Mouse (Mus musculus): Measurements from ENCODE around the gene Olfr582. TPM values are rescaled to one million over a fixed set of nuclear protein-coding genes. Genes with fewer than 3 reads are reported as not detected.

Gene Olfr582
- not detected in 2 replicates for total RNA-seq (2015)
- not detected in 2 replicates for total RNA-seq (2017)

GRCm38 (mm10) chr7:103037724-103038123 lies at the start of gene Olfr582:
TSS of gene Olfr582 (plus strand) at chr7:103038024.
- no peak for ATAC-seq (ENCODE audit: poor library complexity, severe bottlenecking)

- ATAC-seq (ENCODE audit: poor library complexity, severe bottlenecking) = no peak
These were observed 48.6 kb upstream of the Olfr582 start, which contains the start of gene Olfr578 for GRCm38 (mm10) chr7:102989224-102989623. TSS of gene Olfr578 (minus strand) at chr7:102989324.

DNA sequence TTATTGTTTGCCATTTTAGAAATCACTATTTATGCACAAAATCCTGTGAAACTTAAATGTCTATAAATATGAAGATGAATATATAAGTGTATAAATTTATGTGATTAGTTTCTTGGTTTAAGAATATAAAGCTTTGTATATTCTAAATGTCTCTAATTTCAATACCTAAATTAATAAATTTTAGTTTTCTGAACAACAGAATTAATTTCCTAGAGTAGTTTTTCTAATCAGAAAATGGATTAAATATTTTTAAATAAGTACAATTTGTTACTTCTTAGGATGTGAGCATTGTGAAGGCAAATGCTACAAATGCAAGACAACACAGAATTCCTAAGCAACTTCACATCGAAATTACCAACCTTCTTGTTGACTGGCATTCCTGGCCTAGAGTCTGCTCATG lies 13.2 kb downstream of the Olfr582 start, which contains the start of gene Olfr583:
TSS of gene Olfr583 (plus strand) at position 301 of the 400 bp plus-strand sequence.
- no peak for ATAC-seq (ENCODE audit: poor library complexity, severe bottlenecking)

DNA sequence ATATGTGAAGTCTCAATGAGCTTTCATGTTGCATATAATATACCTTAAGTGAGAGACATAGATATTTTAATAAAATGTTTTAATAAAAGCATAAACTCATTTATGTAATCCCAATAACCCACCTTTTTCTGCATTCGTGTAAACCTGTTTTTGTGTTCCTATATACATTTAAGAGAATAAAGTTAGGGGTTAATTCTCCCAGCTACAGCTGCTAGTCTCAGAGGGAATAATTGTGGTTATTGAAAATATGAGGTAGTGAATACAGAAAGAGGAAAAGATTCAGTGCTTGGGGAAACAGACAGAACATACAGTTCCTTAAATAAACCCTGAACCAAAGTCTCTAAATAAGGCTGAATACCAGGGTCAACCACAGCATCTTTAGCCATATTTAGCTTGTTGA lies 43.8 kb downstream of the Olfr582 start, which contains the start of gene Olfr584:
TSS of gene Olfr584 (plus strand) at position 301 of the 400 bp plus-strand sequence.
- no peak for ATAC-seq (ENCODE audit: poor library complexity, severe bottlenecking)

Other genes starting within 250 kb of the Olfr582 start
- gene Olfr564, start 234.5 kb upstream of the Olfr582 start, total RNA-seq (2015) = not detected in 2 replicates
- gene Olfr564, start 234.5 kb upstream of the Olfr582 start, total RNA-seq (2017) = not detected in 2 replicates
- not detected in 2 replicates for gene Olfr566, start 179.3 kb upstream of the Olfr582 start, total RNA-seq (2015)
- not detected in 2 replicates for gene Olfr566, start 179.3 kb upstream of the Olfr582 start, total RNA-seq (2017)
- not detected in 2 replicates for gene Olfr568, start 160.9 kb upstream of the Olfr582 start, total RNA-seq (2015)
- gene Olfr568, start 160.9 kb upstream of the Olfr582 start, total RNA-seq (2017) = not detected in 2 replicates
- gene Olfr569, start 147.1 kb upstream of the Olfr582 start, total RNA-seq (2015) = not detected in 2 replicates
- not detected in 2 replicates for gene Olfr569, start 147.1 kb upstream of the Olfr582 start, total RNA-seq (2017)
- gene Olfr570, start 143.4 kb upstream of the Olfr582 start, total RNA-seq (2015) = not detected in 2 replicates
- not detected in 2 replicates for gene Olfr570, start 143.4 kb upstream of the Olfr582 start, total RNA-seq (2017)
- not detected in 2 replicates for gene Olfr571, start 120.5 kb upstream of the Olfr582 start, total RNA-seq (2015)
- not detected in 2 replicates for gene Olfr571, start 120.5 kb upstream of the Olfr582 start, total RNA-seq (2017)
- not detected in 2 replicates for gene Olfr572, start 113.6 kb upstream of the Olfr582 start, total RNA-seq (2015)
- not detected in 2 replicates for gene Olfr572, start 113.6 kb upstream of the Olfr582 start, total RNA-seq (2017)
- gene Olfr573-ps1, start 95.4 kb upstream of the Olfr582 start, total RNA-seq (2015) = not detected in 2 replicates
- not detected in 2 replicates for gene Olfr573-ps1, start 95.4 kb upstream of the Olfr582 start, total RNA-seq (2017)
- gene Olfr574, start 89.6 kb upstream of the Olfr582 start, total RNA-seq (2015) = not detected in 2 replicates
- not detected in 2 replicates for gene Olfr574, start 89.6 kb upstream of the Olfr582 start, total RNA-seq (2017)
- gene Olfr575, start 79.2 kb upstream of the Olfr582 start, total RNA-seq (2015) = not detected in 2 replicates
- gene Olfr575, start 79.2 kb upstream of the Olfr582 start, total RNA-seq (2017) = not detected in 2 replicates
- not detected in 2 replicates for gene Olfr576, start 75.4 kb upstream of the Olfr582 start, total RNA-seq (2015)
- gene Olfr576, start 75.4 kb upstream of the Olfr582 start, total RNA-seq (2017) = not detected in 2 replicates
- not detected in 2 replicates for gene Olfr577, start 62.1 kb upstream of the Olfr582 start, total RNA-seq (2015)
- not detected in 2 replicates for gene Olfr577, start 62.1 kb upstream of the Olfr582 start, total RNA-seq (2017)
- not detected in 2 replicates for gene Olfr578, start 48.7 kb upstream of the Olfr582 start, total RNA-seq (2015)
- not detected in 2 replicates for gene Olfr578, start 48.7 kb upstream of the Olfr582 start, total RNA-seq (2017)
- not detected in 2 replicates for gene Olfr583, start 13.3 kb downstream of the Olfr582 start, total RNA-seq (2015)
- not detected in 2 replicates for gene Olfr583, start 13.3 kb downstream of the Olfr582 start, total RNA-seq (2017)
- not detected in 2 replicates for gene Olfr584, start 43.9 kb downstream of the Olfr582 start, total RNA-seq (2015)
- not detected in 2 replicates for gene Olfr584, start 43.9 kb downstream of the Olfr582 start, total RNA-seq (2017)
- not detected in 2 replicates for gene Olfr585, start 59.7 kb downstream of the Olfr582 start, total RNA-seq (2015)
- not detected in 2 replicates for gene Olfr585, start 59.7 kb downstream of the Olfr582 start, total RNA-seq (2017)
- gene Olfr586, start 87.6 kb downstream of the Olfr582 start, total RNA-seq (2015) = not detected in 2 replicates
- not detected in 2 replicates for gene Olfr586, start 87.6 kb downstream of the Olfr582 start, total RNA-seq (2017)
- gene Olfr588-ps1, start 102.9 kb downstream of the Olfr582 start, total RNA-seq (2015) = not detected in 2 replicates
- gene Olfr588-ps1, start 102.9 kb downstream of the Olfr582 start, total RNA-seq (2017) = not detected in 2 replicates
- gene Olfr589, start 118.3 kb downstream of the Olfr582 start, total RNA-seq (2015) = not detected in 2 replicates
- gene Olfr589, start 118.3 kb downstream of the Olfr582 start, total RNA-seq (2017) = not detected in 2 replicates
- gene Olfr591, start 140.3 kb downstream of the Olfr582 start, total RNA-seq (2015) = not detected in 2 replicates
- not detected in 2 replicates for gene Olfr591, start 140.3 kb downstream of the Olfr582 start, total RNA-seq (2017)
- not detected in 2 replicates for gene Olfr592, start 146.8 kb downstream of the Olfr582 start, total RNA-seq (2015)
- not detected in 2 replicates for gene Olfr592, start 146.8 kb downstream of the Olfr582 start, total RNA-seq (2017)
- gene Olfr593, start 173.8 kb downstream of the Olfr582 start, total RNA-seq (2015) = not detected in 2 replicates
- gene Olfr593, start 173.8 kb downstream of the Olfr582 start, total RNA-seq (2017) = not detected in 2 replicates
- not detected in 2 replicates for gene Olfr594, start 179.0 kb downstream of the Olfr582 start, total RNA-seq (2015)
- not detected in 2 replicates for gene Olfr594, start 179.0 kb downstream of the Olfr582 start, total RNA-seq (2017)
- not detected in 2 replicates for gene Usp17ld, start 214.5 kb downstream of the Olfr582 start, total RNA-seq (2015)
- gene Usp17ld, start 214.5 kb downstream of the Olfr582 start, total RNA-seq (2017) = not detected in 2 replicates

Measured in megakaryocyte, adult 5-6 weeks (primary cell).